Mouse (Mus musculus) neural tube, embryonic 13.5 days (tissue): ENCODE measurements around the gene 1520401A03Rik. TPM values are rescaled to one million over a fixed set of nuclear protein-coding genes. Genes with fewer than 3 reads are reported as not detected.

Experiments
- polyA plus RNA-seq: library from polyadenylated mRNA; unstranded; fragments of >200 nt; fragmentation: Nextera tagmentation; extraction: Ambion mirVana; gene quantifications from 2 replicates; pipeline ENCODE4 v1.2.1, GENCODE M21; 2015

1520401A03Rik gene
- polyA plus RNA-seq, 1 experiment from 2014 or later = 0.36 TPM

Other genes starting within 250 kb of the 1520401A03Rik start
- not detected in 2 replicates for gene Vmn2r117, start 243.1 kb downstream of the 1520401A03Rik start, polyA plus RNA-seq
- 17.4 and 17.8 TPM in 2 replicates for gene Zfp213, start 158.5 kb downstream of the 1520401A03Rik start, polyA plus RNA-seq
- gene Zfp13, start 123.3 kb downstream of the 1520401A03Rik start, polyA plus RNA-seq = 24.4 and 28.8 TPM in 2 replicates
- not detected in 2 replicates for gene Zscan10, start 121.9 kb downstream of the 1520401A03Rik start, polyA plus RNA-seq
- 1.9 and 2.3 TPM in 2 replicates for gene Mmp25, start 77.5 kb downstream of the 1520401A03Rik start, polyA plus RNA-seq
- 0.19 TPM in 1 of 2 replicates, not detected in the other for gene Bicdl2, start 62.3 kb downstream of the 1520401A03Rik start, polyA plus RNA-seq
- gene Hcfc1r1, start 49.2 kb downstream of the 1520401A03Rik start, polyA plus RNA-seq = 102 and 132 TPM in 2 replicates
- gene Thoc6, start 48.9 kb downstream of the 1520401A03Rik start, polyA plus RNA-seq = 51.8 and 51.9 TPM in 2 replicates
- 4.7 and 5.4 TPM in 2 replicates for gene Tnfrsf12a, start 45.3 kb downstream of the 1520401A03Rik start, polyA plus RNA-seq
- gene Cldn6, start 43.5 kb downstream of the 1520401A03Rik start, polyA plus RNA-seq = 0.53 and 1.2 TPM in 2 replicates
- gene Cldn9, start 38.8 kb downstream of the 1520401A03Rik start, polyA plus RNA-seq = 1.2 and 1.3 TPM in 2 replicates
- gene Pkmyt1, start 3.6 kb upstream of the 1520401A03Rik start, polyA plus RNA-seq = 13.9 and 16.7 TPM in 2 replicates
- gene Paqr4, start 18.1 kb upstream of the 1520401A03Rik start, polyA plus RNA-seq = 48.3 and 51.5 TPM in 2 replicates
- gene Kremen2, start 23.1 kb upstream of the 1520401A03Rik start, polyA plus RNA-seq = 1.5 and 3.0 TPM in 2 replicates
- 213 and 231 TPM in 2 replicates for gene Flywch1, start 48.8 kb upstream of the 1520401A03Rik start, polyA plus RNA-seq
- 60.4 and 66.5 TPM in 2 replicates for gene Flywch2, start 63.3 kb upstream of the 1520401A03Rik start, polyA plus RNA-seq
- gene Srrm2, start 67.7 kb upstream of the 1520401A03Rik start, polyA plus RNA-seq = 535 and 581 TPM in 2 replicates
- gene Elob, start 106.4 kb upstream of the 1520401A03Rik start, polyA plus RNA-seq = 1,286 and 1,362 TPM in 2 replicates
- gene Prss33, start 113.3 kb upstream of the 1520401A03Rik start, polyA plus RNA-seq = not detected in 2 replicates
- not detected in 2 replicates for gene Prss32, start 121.1 kb upstream of the 1520401A03Rik start, polyA plus RNA-seq
- 0.96 and 1.4 TPM in 2 replicates for gene Prss41, start 121.4 kb upstream of the 1520401A03Rik start, polyA plus RNA-seq
- not detected in 2 replicates for gene Prss21, start 145.3 kb upstream of the 1520401A03Rik start, polyA plus RNA-seq
- gene Dcpp1, start 158.1 kb upstream of the 1520401A03Rik start, polyA plus RNA-seq = not detected in 2 replicates
- gene Dcpp2, start 158.1 kb upstream of the 1520401A03Rik start, polyA plus RNA-seq = not detected in 2 replicates
- gene Dcpp3, start 194.7 kb upstream of the 1520401A03Rik start, polyA plus RNA-seq = not detected in 2 replicates
- gene Sbp, start 218.9 kb upstream of the 1520401A03Rik start, polyA plus RNA-seq = not detected in 2 replicates
- not detected in 2 replicates for gene Sbpl, start 232.5 kb upstream of the 1520401A03Rik start, polyA plus RNA-seq